Mouse (Mus musculus) megakaryocyte-erythroid progenitor cell, adult 5 weeks (primary cell): Measurements from ENCODE around the gene Ap1s3. TPM values are rescaled to one million over a fixed set of nuclear protein-coding genes. Genes with fewer than 3 reads are reported as not detected.

Experiments used
- polyA plus RNA-seq: library from polyadenylated mRNA; stranded (reverse); fragments of >175 nt; gene quantifications from 2 replicates; pipeline ENCODE4 v1.2.3, GENCODE M21; 2012

Gene Ap1s3
- 10.1 and 10.2 TPM in 2 replicates for polyA plus RNA-seq

DNA sequence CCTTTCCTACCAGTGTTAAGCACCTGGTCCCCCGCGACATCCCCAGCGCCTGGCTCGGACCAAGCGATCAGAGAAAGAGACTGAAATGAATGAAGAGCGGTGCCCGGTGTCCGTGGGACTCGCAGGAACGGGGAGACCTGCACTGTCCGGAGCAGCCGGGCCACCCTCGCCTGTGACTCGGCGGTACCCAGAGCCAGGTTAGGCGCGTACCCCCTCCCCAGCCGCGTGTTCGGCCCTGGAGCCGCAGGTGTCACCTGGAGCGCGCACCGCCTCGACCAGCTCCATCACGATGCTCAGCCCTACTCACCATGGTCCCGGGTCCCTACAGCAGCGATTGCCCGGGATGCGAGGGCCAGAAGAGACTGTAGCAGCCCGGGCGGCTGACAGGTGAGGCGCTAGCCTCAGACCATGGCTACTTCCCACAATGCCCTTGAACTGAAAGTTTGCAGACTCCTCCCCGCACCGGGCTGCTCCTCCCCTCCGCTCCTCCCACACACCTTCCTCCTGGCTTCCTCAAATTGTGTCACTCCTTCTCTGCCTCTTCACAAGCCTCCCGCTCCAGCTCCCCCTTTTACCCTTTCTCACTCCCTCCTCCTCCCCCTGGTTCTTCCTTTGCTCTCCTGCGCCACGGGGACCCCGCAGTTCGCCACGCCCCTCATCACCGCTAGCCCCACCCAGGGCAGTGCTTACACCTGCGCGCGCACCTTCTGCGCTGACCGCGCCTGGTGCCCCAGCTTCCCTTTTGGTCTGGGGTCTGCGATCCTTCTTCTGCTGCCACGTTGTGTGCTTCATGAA is at the start of gene Ap1s3:
Gene Ap1s3, minus strand, starts transcription at position 430 of the 795 bp plus-strand sequence.

Other genes with a start within 250 kb of the Ap1s3 start
- not detected in 2 replicates for gene Scg2, start 231.9 kb downstream of the Ap1s3 start, polyA plus RNA-seq
- gene Mrpl44, start 104.0 kb upstream of the Ap1s3 start, polyA plus RNA-seq = 20.6 and 25.7 TPM in 2 replicates
- gene Wdfy1, start 104.2 kb upstream of the Ap1s3 start, polyA plus RNA-seq = 25.9 and 27.4 TPM in 2 replicates
- 4.4 and 5.1 TPM in 2 replicates for gene Serpine2, start 189.2 kb upstream of the Ap1s3 start, polyA plus RNA-seq